Mouse (Mus musculus) liver, embryonic 14.5 days (tissue): Measurements from ENCODE around the gene Kdm1b.

Experiments used
- CTCF ChIP-seq: IDR thresholded peaks from 2 replicates; pipeline ENCODE4 v1.5.1; 2016; ENCODE audit warnings: antibody characterized with exemption, low read depth, control low read depth
- EP300 ChIP-seq: IDR thresholded peaks from 2 replicates; pipeline ENCODE4 v1.6.1; 2016; ENCODE audit warnings: antibody characterized with exemption, low read depth

DNA sequence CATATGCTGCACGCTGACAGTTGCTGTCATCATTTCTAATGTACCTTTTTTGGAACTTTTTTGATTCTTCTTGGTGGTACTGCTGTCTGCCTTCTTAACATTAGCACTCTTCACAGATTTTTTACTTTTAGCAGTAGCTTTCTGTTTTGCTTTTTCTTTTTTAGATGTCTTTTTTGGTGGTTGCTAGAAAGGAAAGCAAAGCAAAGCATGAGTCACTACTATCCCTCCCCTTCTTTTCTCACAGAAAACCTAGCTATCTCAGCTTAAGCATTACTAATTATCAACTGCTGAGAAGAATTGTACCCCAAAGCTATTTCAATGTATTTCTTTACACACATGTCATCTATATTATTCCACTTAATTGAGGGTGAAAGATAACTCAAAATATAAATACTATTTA lies 45.1 kb downstream of the Kdm1b start:
- TF ChIP-seq CTCF: no peak
- no peak for TF ChIP-seq EP300
